Mouse (Mus musculus) right cerebral cortex, postnatal 10 days (tissue): ENCODE data around the gene Smad3.

Experiments used
- DNase-seq, 2 experiments: peaks; one replicate each; pipeline ENCODE4 v3.0.0; 2021; ENCODE audit warnings: low spot score in 2 of 2

Smad3 gene

GRCm38 (mm10) chr9:63701258-63701956 is 56.4 kb downstream of the Smad3 start:
- DNase-seq = no peak

- DNase-seq = no peak
These were observed 58.6 kb downstream of the Smad3 start for GRCm38 (mm10) chr9:63699145-63699544.

GRCm38 (mm10) chr9:63698320-63699045 is 59.3 kb downstream of the Smad3 start:
- DNase-seq = no peak

GRCm38 (mm10) chr9:63697606-63698005 is 60.2 kb downstream of the Smad3 start:
- DNase-seq = no peak

- no peak for DNase-seq
These were observed 61.2 kb downstream of the Smad3 start for GRCm38 (mm10) chr9:63696463-63697105.

GRCm38 (mm10) chr9:63691960-63692359 is 65.8 kb downstream of the Smad3 start:
- DNase-seq = no peak

GRCm38 (mm10) chr9:63690511-63690910 is 67.3 kb downstream of the Smad3 start:
- no peak for DNase-seq

GRCm38 (mm10) chr9:63687413-63688015 is 70.3 kb downstream of the Smad3 start:
- DNase-seq = no peak

- DNase-seq = no peak
These were observed 72.4 kb downstream of the Smad3 start for GRCm38 (mm10) chr9:63685352-63685751.

GRCm38 (mm10) chr9:63684277-63684676 is 73.5 kb downstream of the Smad3 start:
- no peak for DNase-seq

GRCm38 (mm10) chr9:63682943-63683342 is 74.9 kb downstream of the Smad3 start:
- no peak for DNase-seq

GRCm38 (mm10) chr9:63682301-63682700 is 75.5 kb downstream of the Smad3 start:
- DNase-seq = no peak

- DNase-seq = no peak
These were observed 79.7 kb downstream of the Smad3 start for GRCm38 (mm10) chr9:63678076-63678475.

GRCm38 (mm10) chr9:63677621-63678020 is 80.2 kb downstream of the Smad3 start:
- no peak for DNase-seq

- no peak for DNase-seq
These were observed 83.2 kb downstream of the Smad3 start for GRCm38 (mm10) chr9:63674613-63675012.

- no peak for DNase-seq
These were observed 84.3 kb downstream of the Smad3 start for GRCm38 (mm10) chr9:63673494-63673805.

- peak; percentile 49 to 59 for DNase-seq
These were observed 84.8 kb downstream of the Smad3 start for GRCm38 (mm10) chr9:63672797-63673493.

- no peak for DNase-seq
These were observed 88.0 kb downstream of the Smad3 start for GRCm38 (mm10) chr9:63669816-63670215.

GRCm38 (mm10) chr9:63668621-63669020 is 89.2 kb downstream of the Smad3 start:
- no peak for DNase-seq

GRCm38 (mm10) chr9:63667373-63667724 is 90.4 kb downstream of the Smad3 start:
- no peak for DNase-seq

GRCm38 (mm10) chr9:63666612-63667372 is 91.0 kb downstream of the Smad3 start:
- DNase-seq = peak; percentile 57 to 64
